Mouse (Mus musculus) midbrain, embryonic 15.5 days (tissue): ENCODE results near the gene Zranb1. TPM values are rescaled to one million over a fixed set of nuclear protein-coding genes. Genes with fewer than 3 reads are reported as not detected.

Experiments
- ATAC-seq: fragments of 200-750 bp; cut with Nextera tagmentation; replicated peaks from 2 replicates; pipeline ENCODE4 v1.8.0; 2017; ENCODE audit warnings: moderate TSS enrichment
- H3K27ac ChIP-seq: fragments of 300-500 bp; sonication (generic); 2 replicates; pipeline ENCODE4 v1.5.1; 2015; ENCODE audit warnings: mild to moderate bottlenecking, inconsistent platforms
- H3K27me3 ChIP-seq: fragments of 300-500 bp; sonication (generic); replicated peaks from 2 replicates; pipeline ENCODE4 v1.6.1; 2015; ENCODE audit warnings: inconsistent platforms
- H3K36me3 ChIP-seq: fragments of 300-500 bp; sonication (generic); replicated peaks from 2 replicates; pipeline ENCODE4 v1.6.1; 2015; ENCODE audit warnings: inconsistent platforms
- H3K4me1 ChIP-seq: fragments of 300-500 bp; sonication (generic); 2 replicates; pipeline ENCODE4 v1.6.1; 2015; ENCODE audit warnings: inconsistent platforms
- H3K4me2 ChIP-seq: fragments of 300-500 bp; sonication (generic); 2 replicates; pipeline ENCODE4 v1.6.1; 2015; ENCODE audit warnings: inconsistent platforms, mild to moderate bottlenecking, moderate library complexity
- H3K4me3 ChIP-seq: fragments of 300-500 bp; sonication (generic); 2 replicates; pipeline ENCODE4 v1.5.1; 2015; ENCODE audit warnings: mild to moderate bottlenecking, inconsistent platforms
- H3K9ac ChIP-seq: fragments of 300-500 bp; sonication (generic); 2 replicates; pipeline ENCODE4 v1.6.1; 2015; ENCODE audit warnings: mild to moderate bottlenecking, inconsistent platforms
- H3K9me3 ChIP-seq: fragments of 300-500 bp; sonication (generic); 2 replicates; pipeline ENCODE4 v1.6.1; 2016; ENCODE audit warnings: inconsistent platforms
- WGBS: fragments of 180-500 bp; shearing (Covaris S2); methylation state at CpG from one replicate; pipeline ENCODE4 v1.1.7; 2015; ENCODE audit warnings: mixed read lengths; 5-methylcytosine and 5-hydroxymethylcytosine counted together
- polyA plus RNA-seq: library from polyadenylated mRNA; unstranded; fragments of >200 nt; fragmentation: Nextera tagmentation; extraction: Ambion mirVana; gene quantifications from 2 replicates; pipeline ENCODE4 v1.2.1, GENCODE M21; 2015

Gene Zranb1
- 24.3 and 24.9 TPM in 2 replicates for polyA plus RNA-seq

- Histone ChIP-seq H3K4me2 (peak within 1 kb of the TSS; percentile 78), H3K4me1 (peaks cover 24% of the 10 kb centered on the region), H3K4me3 (peak within 1 kb of the TSS; percentile 90), H3K36me3 (no peaks in the 10 kb centered on the region), H3K9me3 (no peaks in the 10 kb centered on the region), H3K9ac (peak within 1 kb of the TSS; percentile 89), H3K27ac (peak within 1 kb of the TSS; percentile 98), H3K27me3 (no peaks in the 10 kb centered on the region)
- under 1% methylated on average over 82 of the region's 93 CpGs for WGBS
- peak; percentile 100 for ATAC-seq
These were observed at the start of gene Zranb1 for GRCm38 (mm10) chr7:132930850-132931559. TSS of gene Zranb1 (plus strand) at chr7:132931142.

GRCm38 (mm10) chr7:132882343-132882742 is 48.6 kb upstream of the Zranb1 start:
- Histone ChIP-seq H3K27me3 (no peaks in the 10 kb centered on the region), H3K27ac (no peak overlapping the region), H3K9me3 (no peaks in the 10 kb centered on the region), H3K4me2 (no peak overlapping the region), H3K9ac (no peak overlapping the region), H3K4me3 (no peak overlapping the region), H3K36me3 (peaks cover 42% of the 10 kb centered on the region), H3K4me1 (no peaks in the 10 kb centered on the region)
- WGBS = 75% methylated on average over 2 of the region's 2 CpGs
- no peak for ATAC-seq

DNA sequence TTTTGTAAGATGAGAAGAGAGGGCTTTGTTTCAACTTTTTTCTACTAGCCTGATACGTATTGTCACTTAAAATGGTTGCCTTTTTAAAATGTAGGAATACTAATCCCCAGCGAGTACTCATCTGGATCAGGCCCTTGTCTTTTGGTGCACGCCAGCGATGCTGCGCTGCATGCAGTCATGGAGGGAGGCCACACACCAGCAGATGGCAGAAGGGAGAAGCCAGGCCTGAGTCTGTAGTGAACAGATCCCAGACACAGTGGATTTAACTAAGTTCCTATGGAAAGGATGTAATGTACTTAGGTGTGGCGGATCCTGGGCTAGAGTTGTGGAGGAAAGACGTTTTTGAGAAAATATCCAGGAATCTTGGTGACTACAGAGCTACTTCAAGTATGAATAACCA is 46.9 kb upstream of the Zranb1 start:
- ATAC-seq = no peak
- WGBS = 90% methylated on average over 7 of the region's 7 CpGs
- Histone ChIP-seq H3K4me3 (no peak overlapping the region), H3K27ac (no peak overlapping the region), H3K27me3 (no peaks in the 10 kb centered on the region), H3K9ac (no peak overlapping the region), H3K9me3 (no peaks in the 10 kb centered on the region), H3K36me3 (peaks cover 28% of the 10 kb centered on the region), H3K4me1 (no peaks in the 10 kb centered on the region), H3K4me2 (no peak overlapping the region)

GRCm38 (mm10) chr7:132887019-132887804 is 43.7 kb upstream of the Zranb1 start:
- ATAC-seq = no peak
- Histone ChIP-seq H3K9ac (no peak overlapping the region), H3K4me1 (no peaks in the 10 kb centered on the region), H3K27ac (no peak overlapping the region), H3K27me3 (no peaks in the 10 kb centered on the region), H3K4me3 (no peak overlapping the region), H3K36me3 (peaks cover 7% of the 10 kb centered on the region; the same call in 1 of the 2 replicates), H3K4me2 (no peak overlapping the region), H3K9me3 (no peaks in the 10 kb centered on the region)
- WGBS = 85% methylated on average over 7 of the region's 7 CpGs

DNA sequence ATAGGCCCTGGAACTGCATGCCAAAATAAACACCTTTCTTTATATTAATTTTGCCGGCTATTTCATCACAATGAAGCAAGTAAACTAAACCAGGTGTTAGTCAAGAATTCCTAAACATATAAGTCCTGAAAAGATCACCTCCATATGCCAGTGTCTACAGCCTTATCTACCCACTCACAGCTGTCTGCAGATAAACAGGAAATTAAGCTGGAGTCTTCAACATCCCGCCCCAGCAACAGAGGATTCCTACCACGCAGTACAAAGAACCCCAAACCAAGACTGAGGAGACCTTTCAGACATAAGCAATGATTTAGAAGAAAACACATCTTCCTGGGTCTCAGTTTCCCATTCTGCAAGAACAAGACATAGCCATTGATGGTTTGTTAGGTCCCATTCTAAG is 42.9 kb upstream of the Zranb1 start:
- peaks cover 7% of the 10 kb centered on the region; the same call in 1 of the 2 replicates for H3K36me3 ChIP-seq
- no peaks in the 10 kb centered on the region for H3K4me1 ChIP-seq
- WGBS = 87% methylated on average over 3 of the region's 3 CpGs
- H3K27ac ChIP-seq = no peak overlapping the region
- ATAC-seq = no peak
- no peak overlapping the region for H3K9ac ChIP-seq
- no peaks in the 10 kb centered on the region for H3K27me3 ChIP-seq
- no peak overlapping the region for H3K4me3 ChIP-seq
- no peaks in the 10 kb centered on the region for H3K9me3 ChIP-seq
- no peak overlapping the region for H3K4me2 ChIP-seq

- Histone ChIP-seq H3K4me3 (no peak overlapping the region), H3K9ac (no peak overlapping the region), H3K9me3 (no peaks in the 10 kb centered on the region), H3K27ac (no peak overlapping the region), H3K4me1 (no peaks in the 10 kb centered on the region), H3K36me3 (peaks cover 3% of the 10 kb centered on the region; the same call in 1 of the 2 replicates), H3K4me2 (no peak overlapping the region), H3K27me3 (no peaks in the 10 kb centered on the region)
- no peak for ATAC-seq
- 71% methylated on average over 4 of the region's 4 CpGs for WGBS
These were observed 42.3 kb upstream of the Zranb1 start for GRCm38 (mm10) chr7:132888518-132889249.

DNA sequence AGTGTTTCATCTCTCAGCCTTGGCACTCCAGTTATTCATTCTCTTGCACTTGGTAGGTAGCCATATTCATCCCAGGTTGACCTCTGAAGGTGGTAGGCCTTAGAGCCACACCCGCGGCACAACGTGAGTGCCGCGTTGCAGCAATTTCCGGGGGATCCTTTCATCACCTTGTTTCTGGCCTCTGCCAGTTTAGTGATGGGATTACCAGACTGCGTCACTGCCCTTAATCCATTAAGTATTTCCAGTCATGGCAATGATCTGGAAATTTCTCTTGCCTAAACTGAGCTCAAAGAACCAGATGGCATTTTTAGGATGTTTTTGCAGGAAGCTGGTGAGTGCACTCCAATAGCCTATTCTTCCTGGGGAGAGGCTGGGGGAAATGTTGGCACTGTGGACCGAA is 41.3 kb upstream of the Zranb1 start:
- Histone ChIP-seq H3K9me3 (no peaks in the 10 kb centered on the region), H3K27ac (no peak overlapping the region), H3K27me3 (no peaks in the 10 kb centered on the region), H3K4me3 (no peak overlapping the region), H3K9ac (no peak overlapping the region), H3K4me2 (no peak overlapping the region), H3K4me1 (no peaks in the 10 kb centered on the region), H3K36me3 (no peaks in the 10 kb centered on the region)
- 89% methylated on average over 8 of the region's 8 CpGs for WGBS
- no peak for ATAC-seq

DNA sequence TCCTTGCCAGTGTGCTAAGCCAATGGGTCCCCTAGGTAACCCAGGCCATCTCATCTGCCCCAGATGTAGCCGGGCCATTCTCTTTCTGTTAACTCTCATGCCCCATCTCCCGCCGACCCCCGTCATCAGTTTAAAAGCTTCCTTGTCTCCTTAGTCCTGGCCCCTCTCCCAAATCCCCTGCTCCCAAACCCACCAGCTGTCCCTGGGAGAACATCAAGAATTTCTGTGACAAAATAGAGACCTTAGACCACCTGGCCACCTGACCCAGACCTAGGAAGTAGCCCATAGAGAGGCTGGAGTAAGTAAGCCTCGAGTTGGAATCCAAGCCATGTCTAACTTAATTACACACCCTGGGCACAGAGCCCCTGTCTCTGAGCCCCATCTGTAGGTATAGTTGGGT is 40.7 kb upstream of the Zranb1 start:
- no peak overlapping the region for H3K4me2 ChIP-seq
- no peak overlapping the region for H3K9ac ChIP-seq
- no peaks in the 10 kb centered on the region for H3K36me3 ChIP-seq
- WGBS = 88% methylated on average over 5 of the region's 5 CpGs
- no peak overlapping the region for H3K27ac ChIP-seq
- ATAC-seq = no peak
- H3K4me3 ChIP-seq = no peak overlapping the region
- H3K9me3 ChIP-seq = no peaks in the 10 kb centered on the region
- H3K4me1 ChIP-seq = no peaks in the 10 kb centered on the region
- H3K27me3 ChIP-seq = no peaks in the 10 kb centered on the region

DNA sequence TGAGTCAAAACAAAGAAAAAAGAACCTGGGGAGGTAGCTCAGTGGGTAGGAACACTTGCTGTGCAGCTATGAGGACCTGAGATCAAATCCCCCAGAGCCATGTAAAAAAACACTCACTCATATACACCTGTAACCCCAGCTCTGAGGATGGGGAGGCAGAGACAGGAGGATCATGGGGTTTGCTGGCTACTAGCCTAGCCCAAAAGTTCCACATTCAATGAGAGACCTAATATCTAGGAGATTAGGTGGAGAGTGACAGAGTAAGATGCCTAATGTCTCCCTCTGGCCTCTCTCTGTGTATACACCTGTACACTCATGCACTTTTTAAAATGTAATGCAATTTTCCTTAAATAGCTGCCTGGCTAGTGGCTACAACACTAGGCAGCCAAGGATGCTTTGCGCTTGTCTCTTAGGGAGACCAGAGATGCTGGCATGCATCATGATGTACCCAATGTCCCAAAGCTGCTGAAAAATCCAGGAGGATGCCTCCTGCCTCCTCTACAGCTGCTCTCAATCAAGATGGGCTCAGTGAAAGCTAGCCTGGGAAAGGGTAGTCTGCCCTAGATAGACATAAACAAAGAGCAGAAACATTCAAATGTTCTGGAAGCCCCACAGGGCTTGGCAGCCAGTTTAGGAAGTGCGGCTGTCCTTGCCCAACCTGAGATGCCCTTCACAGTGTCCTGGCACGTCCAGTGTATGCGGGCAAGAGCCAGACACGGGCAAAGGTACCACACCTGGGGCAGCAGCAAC is 39.2 kb upstream of the Zranb1 start:
- no peak overlapping the region for H3K4me2 ChIP-seq
- no peak overlapping the region for H3K9ac ChIP-seq
- H3K27me3 ChIP-seq = no peaks in the 10 kb centered on the region
- H3K9me3 ChIP-seq = no peaks in the 10 kb centered on the region
- no peaks in the 10 kb centered on the region for H3K4me1 ChIP-seq
- no peak overlapping the region for H3K27ac ChIP-seq
- H3K4me3 ChIP-seq = no peak overlapping the region
- no peaks in the 10 kb centered on the region for H3K36me3 ChIP-seq
- ATAC-seq = no peak
- 83% methylated on average over 5 of the region's 5 CpGs for WGBS

- Histone ChIP-seq H3K36me3 (no peaks in the 10 kb centered on the region), H3K4me1 (no peaks in the 10 kb centered on the region), H3K27me3 (no peaks in the 10 kb centered on the region), H3K27ac (no peak overlapping the region), H3K4me2 (no peak overlapping the region), H3K4me3 (no peak overlapping the region), H3K9ac (no peak overlapping the region), H3K9me3 (no peaks in the 10 kb centered on the region)
- WGBS = 53% methylated on average over 4 of the region's 4 CpGs
- no peak for ATAC-seq
These were observed 38.7 kb upstream of the Zranb1 start for GRCm38 (mm10) chr7:132892311-132892661.

- no peak overlapping the region for H3K4me3 ChIP-seq
- no peak overlapping the region for H3K4me2 ChIP-seq
- H3K36me3 ChIP-seq = no peaks in the 10 kb centered on the region
- no peaks in the 10 kb centered on the region for H3K4me1 ChIP-seq
- H3K27me3 ChIP-seq = no peaks in the 10 kb centered on the region
- no peaks in the 10 kb centered on the region for H3K9me3 ChIP-seq
- H3K27ac ChIP-seq = no peak overlapping the region
- no peak for ATAC-seq
- no peak overlapping the region for H3K9ac ChIP-seq
- WGBS = 82% methylated on average over 7 of the region's 7 CpGs
These were observed 38.1 kb upstream of the Zranb1 start for GRCm38 (mm10) chr7:132892806-132893205.

DNA sequence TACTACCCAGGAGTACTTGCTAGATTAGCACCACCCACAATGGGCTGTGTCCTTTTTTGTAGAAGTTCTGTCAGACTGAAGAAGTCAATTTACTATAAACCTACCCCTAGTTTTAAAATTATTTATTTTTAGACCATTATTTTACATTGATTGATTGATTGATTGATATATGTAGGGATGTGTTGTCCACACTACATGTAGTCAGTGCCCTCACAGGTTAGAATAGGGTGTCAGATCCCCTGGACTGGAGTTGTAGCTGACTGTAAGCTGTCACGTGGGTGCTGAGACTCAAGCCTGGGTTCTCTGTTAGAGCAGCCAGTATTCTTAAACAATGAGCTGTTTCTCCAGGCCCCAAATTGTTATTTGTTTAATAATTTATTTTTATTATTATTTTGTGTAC is 37.6 kb upstream of the Zranb1 start:
- Histone ChIP-seq H3K9ac (no peak overlapping the region), H3K9me3 (no peaks in the 10 kb centered on the region), H3K4me2 (no peak overlapping the region), H3K36me3 (no peaks in the 10 kb centered on the region), H3K4me3 (no peak overlapping the region), H3K27ac (no peak overlapping the region), H3K27me3 (no peaks in the 10 kb centered on the region), H3K4me1 (no peaks in the 10 kb centered on the region)
- 74% methylated on average over 1 of the region's 1 CpGs for WGBS
- no peak for ATAC-seq
